Mouse (Mus musculus) left cerebral cortex, postnatal 36 days (tissue): ENCODE measurements at regions not wholly inside any gene's neighbourhood (a gene's known extent, or its start where the extent isn't known, plus 50 kb on each side); places are given as distances from the start of the nearest gene placed in this dataset.

Source experiments
- DNase-seq, 2 experiments: peaks; one replicate each; pipeline ENCODE4 v3.0.0; 2021 to 2022; ENCODE audit warnings: low spot score in 2 of 2, mixed read lengths in 1 of 2
- intact Hi-C: fragments of 180-260 bp; cut with DNase I; formaldehyde crosslinking; loops from one replicate; pipeline ENCODE4 v1.15.1; 2025

- no peak for DNase-seq
- intact Hi-C loops, result no loop called here
Observed at GRCm38 (mm10) chr13:31199384-31199783, 225.4 kb downstream of the Gm5447 start.

- intact Hi-C loops, result no loop called here
- no peak for DNase-seq
Observed at GRCm38 (mm10) chr13:31204068-31204467, 230.1 kb downstream of the Gm5447 start.

GRCm38 (mm10) chr13:31206381-31206780 is 232.4 kb downstream of the Gm5447 start:
- DNase-seq, result no peak
- intact Hi-C loops, result loop anchor here (5.0 kb wide), 1 partner anchor 411 kb away; no protein-coding TSS in a partner anchor

- peak; percentile 7 to 24 for DNase-seq
- intact Hi-C loops, result loop anchor here (5.0 kb wide), 1 partner anchor 410 kb away; no protein-coding TSS in a partner anchor
Observed at GRCm38 (mm10) chr13:31207709-31208108, 233.7 kb downstream of the Gm5447 start.

GRCm38 (mm10) chr13:31223016-31223415 is 249.0 kb downstream of the Gm5447 start:
- intact Hi-C loops, result no loop called here
- no peak for DNase-seq

GRCm38 (mm10) chr13:31240546-31240945 is 266.5 kb downstream of the Gm5447 start:
- no peak for DNase-seq
- intact Hi-C loops, result no loop called here

GRCm38 (mm10) chr13:31248996-31249395 is 275.0 kb downstream of the Gm5447 start:
- DNase-seq, result no peak
- intact Hi-C loops, result no loop called here

GRCm38 (mm10) chr13:31249525-31249924 is 275.5 kb downstream of the Gm5447 start:
- DNase-seq, result peak; percentile 6 to 9
- intact Hi-C loops, result no loop called here

- intact Hi-C loops, result no loop called here
- DNase-seq, result no peak
Observed at GRCm38 (mm10) chr13:31254016-31254415, 280.0 kb downstream of the Gm5447 start.

- intact Hi-C loops, result no loop called here
- no peak for DNase-seq
Observed at GRCm38 (mm10) chr13:31254744-31255143, 280.7 kb downstream of the Gm5447 start.

GRCm38 (mm10) chr13:31255506-31255905 is 281.5 kb downstream of the Gm5447 start:
- DNase-seq, result no peak
- intact Hi-C loops, result no loop called here

- intact Hi-C loops, result no loop called here
- DNase-seq, result no peak
Observed at GRCm38 (mm10) chr13:31267865-31268264, 288.1 kb upstream of the Foxq1 start.

GRCm38 (mm10) chr13:31276005-31276644 is 279.8 kb upstream of the Foxq1 start:
- intact Hi-C loops, result no loop called here
- no peak for DNase-seq

- DNase-seq, result no peak
- intact Hi-C loops, result no loop called here
Observed at GRCm38 (mm10) chr13:31290630-31291029, 265.3 kb upstream of the Foxq1 start.

- no peak for DNase-seq
- intact Hi-C loops, result no loop called here
Observed at GRCm38 (mm10) chr13:31292584-31293387, 263.1 kb upstream of the Foxq1 start.

- intact Hi-C loops, result no loop called here
- no peak for DNase-seq
Observed at GRCm38 (mm10) chr13:31294011-31294410, 261.9 kb upstream of the Foxq1 start.

GRCm38 (mm10) chr13:31303194-31303593 is 252.7 kb upstream of the Foxq1 start:
- DNase-seq, result no peak
- intact Hi-C loops, result no loop called here

- DNase-seq, result no peak
- intact Hi-C loops, result no loop called here
Observed at GRCm38 (mm10) chr13:31304286-31304865, 251.6 kb upstream of the Foxq1 start.

- intact Hi-C loops, result no loop called here
Observed at GRCm38 (mm10) chr13:31309083-31309621, 246.8 kb upstream of the Foxq1 start.

GRCm38 (mm10) chr13:31312772-31313171 is 243.2 kb upstream of the Foxq1 start:
- DNase-seq, result no peak
- intact Hi-C loops, result no loop called here

More at GRCm38 (mm10) chr13:31309083-31309621, 246.8 kb upstream of the Foxq1 start:
- no peak for DNase-seq
